Mouse (Mus musculus) forebrain, embryonic 11.5 days (tissue): Measurements from ENCODE around the gene Vmn2r17. TPM values are rescaled to one million over a fixed set of nuclear protein-coding genes. Genes with fewer than 3 reads are reported as not detected.

Experiments used
- ATAC-seq: fragments of 200-750 bp; cut with Nextera tagmentation; replicated peaks from 2 replicates; pipeline ENCODE4 v1.8.0; 2017; ENCODE audit warnings: moderate TSS enrichment; ENCODE audit not compliant: low FRiP score
- DNase-seq: peaks from one replicate; pipeline ENCODE4 v3.0.0-alpha.2; 2017; ENCODE audit warnings: low spot score
- H3K27ac ChIP-seq: fragments of 300-500 bp; sonication (generic); 2 replicates; pipeline ENCODE4 v1.5.1; 2014; ENCODE audit warnings: low read depth, low read length
- H3K27me3 ChIP-seq: fragments of 300-500 bp; sonication (generic); 2 replicates; pipeline ENCODE4 v1.6.1; 2014; ENCODE audit warnings: mild to moderate bottlenecking, low read length, mixed read lengths; ENCODE audit not compliant: control insufficient read depth, insufficient read depth
- H3K36me3 ChIP-seq: fragments of 300-500 bp; sonication (generic); 2 replicates; pipeline ENCODE4 v1.6.1; 2014; ENCODE audit warnings: mild to moderate bottlenecking, low read length, moderate library complexity, mixed read lengths; ENCODE audit not compliant: control insufficient read depth, insufficient read depth
- H3K4me1 ChIP-seq: fragments of 300-500 bp; sonication (generic); replicated peaks from 2 replicates; pipeline ENCODE4 v1.6.1; 2014; ENCODE audit warnings: low read length, mixed read lengths; ENCODE audit not compliant: control insufficient read depth, insufficient read depth
- H3K4me2 ChIP-seq: fragments of 300-500 bp; sonication (generic); 2 replicates; pipeline ENCODE4 v1.6.1; 2014; ENCODE audit warnings: low read depth, mild to moderate bottlenecking, low read length, moderate library complexity, mixed read lengths; ENCODE audit not compliant: severe bottlenecking
- H3K4me3 ChIP-seq: fragments of 300-500 bp; sonication (generic); 2 replicates; pipeline ENCODE4 v1.5.1; 2014; ENCODE audit warnings: low read depth, low read length
- H3K9ac ChIP-seq: fragments of 300-500 bp; sonication (generic); 2 replicates; pipeline ENCODE4 v1.6.1; 2014; ENCODE audit warnings: low read length
- H3K9me3 ChIP-seq: fragments of 300-500 bp; sonication (generic); 2 replicates; pipeline ENCODE4 v1.6.1; 2016; ENCODE audit warnings: low read length, mixed read lengths; ENCODE audit not compliant: control insufficient read depth
- WGBS: fragments of 180-500 bp; shearing (Covaris S2); extraction: QIAGEN DNeasy Blood & Tissue Kit; methylation state at CpG from one replicate; pipeline ENCODE4 v1.1.7; 2014; 5-methylcytosine and 5-hydroxymethylcytosine counted together
- polyA plus RNA-seq: library from polyadenylated mRNA; unstranded; fragments of >200 nt; fragmentation: Nextera tagmentation; extraction: Ambion mirVana; gene quantifications from 2 replicates; pipeline ENCODE4 v1.2.1, GENCODE M21; 2014

The Vmn2r17 gene
- polyA plus RNA-seq, result not detected in 2 replicates

- Histone ChIP-seq H3K9me3 (peaks cover 5% of the 10 kb centered on the region), H3K27me3 (no peaks in the 10 kb centered on the region), H3K9ac (no peak within 1 kb of the TSS), H3K4me1 (no peaks in the 10 kb centered on the region), H3K36me3 (no peaks in the 10 kb centered on the region), H3K4me3 (no peak within 1 kb of the TSS), H3K27ac (no peak within 1 kb of the TSS), H3K4me2 (no peak within 1 kb of the TSS)
- DNase-seq (no peak), ATAC-seq (no peak)
- 63% methylated on average over 2 of the region's 2 CpGs for WGBS
Observed at GRCm38 (mm10) chr5:109419388-109419787, at the start of gene Vmn2r17. Vmn2r17 (plus strand) TSS chr5:109419688.

GRCm38 (mm10) chr5:109466576-109467506, 47.4 kb downstream of the Vmn2r17 start:
- Histone ChIP-seq H3K4me3 (peak overlapping the region; percentile 9; the same call in 1 of the 2 replicates), H3K4me2 (peak overlapping the region; percentile 24; the same call in 1 of the 2 replicates), H3K9ac (no peak overlapping the region), H3K36me3 (no peaks in the 10 kb centered on the region), H3K4me1 (no peaks in the 10 kb centered on the region), H3K27me3 (no peaks in the 10 kb centered on the region), H3K9me3 (peaks cover 3% of the 10 kb centered on the region; the same call in 1 of the 2 replicates), H3K27ac (no peak overlapping the region)
- peak; percentile 83 for ATAC-seq
- 31% methylated on average over 17 of the region's 21 CpGs for WGBS
- no peak for DNase-seq

DNA sequence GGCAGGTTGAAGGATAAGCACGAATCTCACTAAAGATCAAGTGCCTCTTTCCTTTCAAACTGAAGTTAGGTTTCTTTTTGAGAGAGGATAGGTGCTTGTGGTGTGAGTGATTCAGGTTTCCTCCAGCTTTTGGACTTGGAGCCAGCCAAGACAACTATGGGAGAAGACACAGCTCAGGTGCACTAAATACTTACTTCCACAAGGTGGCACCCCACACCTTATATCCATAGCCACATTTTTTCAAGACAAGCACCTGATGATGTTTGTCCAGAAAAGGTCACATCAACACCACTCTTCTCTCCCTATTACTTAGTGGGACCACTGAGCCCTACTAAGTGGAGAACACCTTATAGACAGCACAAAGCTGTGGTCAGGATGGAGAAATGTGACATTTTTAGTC, 87.2 kb downstream of the Vmn2r17 start:
- Histone ChIP-seq H3K36me3 (no peaks in the 10 kb centered on the region), H3K4me1 (no peaks in the 10 kb centered on the region), H3K9me3 (no peaks in the 10 kb centered on the region; the same call in 1 of the 2 replicates), H3K4me3 (no peak overlapping the region), H3K27me3 (no peaks in the 10 kb centered on the region), H3K4me2 (no peak overlapping the region), H3K27ac (no peak overlapping the region), H3K9ac (no peak overlapping the region)
- ATAC-seq (no peak), DNase-seq (no peak)
- WGBS, result 4% methylated on average over 1 of the region's 1 CpGs

Other genes starting within 250 kb of the Vmn2r17 start
- not detected in 2 replicates for gene Vmn2r13, start 227.5 kb upstream of the Vmn2r17 start, polyA plus RNA-seq
- gene Vmn2r14, start 195.0 kb upstream of the Vmn2r17 start, polyA plus RNA-seq, result not detected in 2 replicates
- gene Vmn2r15, start 122.0 kb upstream of the Vmn2r17 start, polyA plus RNA-seq, result not detected in 2 replicates
- not detected in 2 replicates for gene Vmn2r16, start 89.5 kb upstream of the Vmn2r17 start, polyA plus RNA-seq
- 3.3 and 4.4 TPM in 2 replicates for gene Crlf2, start 139.3 kb downstream of the Vmn2r17 start, polyA plus RNA-seq